Mouse (Mus musculus) brain, embryonic 14.5 days (tissue): ENCODE data around the gene Patz1.

Experiments used
- CTCF ChIP-seq: fragments of 200-500 bp; IDR thresholded peaks from 2 replicates; pipeline ENCODE4 v1.5.1; 2012; ENCODE audit warnings: inconsistent platforms, mild to moderate bottlenecking, moderate library complexity, borderline replicate concordance; ENCODE audit not compliant: insufficient read depth, insufficient read length; ENCODE audit errors: extremely low read depth
- POLR2A ChIP-seq: fragments of 200-500 bp; IDR thresholded peaks from 2 replicates; pipeline ENCODE4 v1.6.1; 2012; ENCODE audit warnings: mild to moderate bottlenecking, inconsistent platforms, borderline replicate concordance; ENCODE audit not compliant: poor library complexity, insufficient read depth, insufficient read length, severe bottlenecking; ENCODE audit errors: extremely low read depth

GRCm38 (mm10) chr11:3279729-3280128, 8.9 kb upstream of the Patz1 start:
- TF ChIP-seq POLR2A (no peak), CTCF (no peak)
